Mouse (Mus musculus): Measurements from ENCODE around the gene Nudcd3.

Nudcd3 gene

GRCm38 (mm10) chr11:6064215-6065045 is 135.8 kb downstream of the Nudcd3 start:
- DNase-seq (ENCODE audit: extremely low read depth, insufficient read length, low spot score): no peak

- DNase-seq (ENCODE audit: extremely low read depth, insufficient read length, low spot score): no peak
Observed at GRCm38 (mm10) chr11:6063501-6064214, 136.6 kb downstream of the Nudcd3 start.

- DNase-seq (ENCODE audit: extremely low read depth, insufficient read length, low spot score): no peak
Observed at GRCm38 (mm10) chr11:6063065-6063464, 137.2 kb downstream of the Nudcd3 start.

GRCm38 (mm10) chr11:6062329-6062728 is 137.9 kb downstream of the Nudcd3 start:
- no peak for DNase-seq (ENCODE audit: extremely low read depth, insufficient read length, low spot score)

- no peak for DNase-seq (ENCODE audit: extremely low read depth, insufficient read length, low spot score)
Observed at GRCm38 (mm10) chr11:6061891-6062290, 138.3 kb downstream of the Nudcd3 start.

- DNase-seq (ENCODE audit: extremely low read depth, insufficient read length, low spot score): no peak
Observed at GRCm38 (mm10) chr11:6059162-6059561, 141.1 kb downstream of the Nudcd3 start.

Measured in 3134 (cell line).